Mouse (Mus musculus) hindbrain, embryonic 10.5 days (tissue): ENCODE measurements around the gene Tmem119. TPM values are rescaled to one million over a fixed set of nuclear protein-coding genes. Genes with fewer than 3 reads are reported as not detected.

Source experiments
- DNase-seq: peaks from one replicate; pipeline ENCODE4 v3.0.0-alpha.2; 2017; ENCODE audit warnings: low spot score
- H3K27ac ChIP-seq: fragments of 300-500 bp; sonication (generic); 2 replicates; pipeline ENCODE4 v1.5.1; 2016; ENCODE audit warnings: mild to moderate bottlenecking, moderate library complexity
- H3K27me3 ChIP-seq: fragments of 300-500 bp; sonication (generic); 2 replicates; pipeline ENCODE4 v1.6.1; 2016; ENCODE audit warnings: mild to moderate bottlenecking; ENCODE audit not compliant: poor library complexity, insufficient read depth, severe bottlenecking
- H3K36me3 ChIP-seq: fragments of 300-500 bp; sonication (generic); 2 replicates; pipeline ENCODE4 v1.6.1; 2016; ENCODE audit warnings: mild to moderate bottlenecking, moderate library complexity
- H3K4me1 ChIP-seq: fragments of 300-500 bp; sonication (generic); replicated peaks from 2 replicates; pipeline ENCODE4 v1.6.1; 2016; ENCODE audit warnings: mild to moderate bottlenecking
- H3K4me3 ChIP-seq: fragments of 300-500 bp; sonication (generic); 2 replicates; pipeline ENCODE4 v1.5.1; 2016; ENCODE audit warnings: mild to moderate bottlenecking, moderate library complexity
- H3K9me3 ChIP-seq: fragments of 300-500 bp; sonication (generic); 2 replicates; pipeline ENCODE4 v1.6.1; 2016; ENCODE audit warnings: mild to moderate bottlenecking, moderate library complexity
- WGBS: fragments of 180-500 bp; shearing (Covaris S2); methylation state at CpG from one replicate; pipeline ENCODE4 v1.1.7; 2016; 5-methylcytosine and 5-hydroxymethylcytosine counted together
- polyA plus RNA-seq: library from polyadenylated mRNA; unstranded; fragments of >200 nt; fragmentation: Nextera tagmentation; extraction: Ambion mirVana; gene quantifications from 2 replicates; pipeline ENCODE4 v1.2.1, GENCODE M21; 2016

The Tmem119 gene
- polyA plus RNA-seq, result 34.4 and 46.0 TPM in 2 replicates

- WGBS, result 1% methylated on average over 11 of the region's 11 CpGs
- Histone ChIP-seq H3K36me3 (no peaks in the 10 kb centered on the region), H3K9me3 (no peaks in the 10 kb centered on the region), H3K4me1 (peaks cover 62% of the 10 kb centered on the region), H3K4me3 (peak within 1 kb of the TSS; percentile 44), H3K27me3 (peaks cover 42% of the 10 kb centered on the region), H3K27ac (peak within 1 kb of the TSS; percentile 84)
- peak; percentile 86 for DNase-seq
Observed at GRCm38 (mm10) chr5:113800280-113800679, at the start of gene Tmem119. Gene Tmem119 (minus strand): TSS chr5:113800516.

GRCm38 (mm10) chr5:113847636-113848035, 47.3 kb upstream of the Tmem119 start:
- Histone ChIP-seq H3K4me1 (no peaks in the 10 kb centered on the region; the same call in 1 of the 2 replicates), H3K27ac (no peak overlapping the region), H3K9me3 (no peaks in the 10 kb centered on the region), H3K27me3 (no peaks in the 10 kb centered on the region), H3K4me3 (no peak overlapping the region), H3K36me3 (peaks cover 95% of the 10 kb centered on the region)
- no peak for DNase-seq
- 84% methylated on average over 9 of the region's 9 CpGs for WGBS

GRCm38 (mm10) chr5:113846656-113847055, 46.3 kb upstream of the Tmem119 start:
- Histone ChIP-seq H3K4me3 (no peak overlapping the region), H3K27ac (no peak overlapping the region), H3K9me3 (no peaks in the 10 kb centered on the region), H3K4me1 (no peaks in the 10 kb centered on the region; the same call in 1 of the 2 replicates), H3K36me3 (peaks cover 100% of the 10 kb centered on the region), H3K27me3 (no peaks in the 10 kb centered on the region)
- WGBS, result 90% methylated on average over 8 of the region's 8 CpGs
- DNase-seq, result no peak

GRCm38 (mm10) chr5:113845627-113846026, 45.3 kb upstream of the Tmem119 start:
- H3K27ac ChIP-seq, result no peak overlapping the region
- H3K4me3 ChIP-seq, result no peak overlapping the region
- WGBS, result 91% methylated on average over 8 of the region's 8 CpGs
- H3K4me1 ChIP-seq, result no peaks in the 10 kb centered on the region; the same call in 1 of the 2 replicates
- H3K27me3 ChIP-seq, result no peaks in the 10 kb centered on the region
- no peak for DNase-seq
- H3K36me3 ChIP-seq, result peaks cover 99% of the 10 kb centered on the region
- no peaks in the 10 kb centered on the region for H3K9me3 ChIP-seq

GRCm38 (mm10) chr5:113844721-113845120, 44.4 kb upstream of the Tmem119 start:
- Histone ChIP-seq H3K27me3 (no peaks in the 10 kb centered on the region), H3K27ac (0 out of 2 replicates have a peak overlapping the region, but pooled peaks have one; percentile 18), H3K36me3 (peaks cover 99% of the 10 kb centered on the region), H3K4me3 (no peak overlapping the region), H3K4me1 (no peaks in the 10 kb centered on the region; the same call in 1 of the 2 replicates), H3K9me3 (no peaks in the 10 kb centered on the region)
- peak; percentile 32 for DNase-seq
- WGBS, result 75% methylated on average over 7 of the region's 7 CpGs

- DNase-seq, result no peak
- Histone ChIP-seq H3K9me3 (no peaks in the 10 kb centered on the region), H3K36me3 (peaks cover 95% of the 10 kb centered on the region), H3K27ac (no peak overlapping the region), H3K4me1 (no peaks in the 10 kb centered on the region; the same call in 1 of the 2 replicates), H3K4me3 (no peak overlapping the region), H3K27me3 (no peaks in the 10 kb centered on the region)
- 88% methylated on average over 15 of the region's 15 CpGs for WGBS
Observed at GRCm38 (mm10) chr5:113844106-113844505, 43.8 kb upstream of the Tmem119 start.

GRCm38 (mm10) chr5:113842906-113843305, 42.6 kb upstream of the Tmem119 start:
- peaks cover 87% of the 10 kb centered on the region for H3K36me3 ChIP-seq
- no peak for DNase-seq
- no peaks in the 10 kb centered on the region for H3K9me3 ChIP-seq
- H3K4me3 ChIP-seq, result no peak overlapping the region
- WGBS, result 90% methylated on average over 9 of the region's 9 CpGs
- no peaks in the 10 kb centered on the region; the same call in 1 of the 2 replicates for H3K4me1 ChIP-seq
- no peak overlapping the region for H3K27ac ChIP-seq
- H3K27me3 ChIP-seq, result no peaks in the 10 kb centered on the region

- peaks cover 81% of the 10 kb centered on the region for H3K36me3 ChIP-seq
- H3K9me3 ChIP-seq, result no peaks in the 10 kb centered on the region
- H3K4me3 ChIP-seq, result no peak overlapping the region
- no peaks in the 10 kb centered on the region; the same call in 1 of the 2 replicates for H3K4me1 ChIP-seq
- no peaks in the 10 kb centered on the region for H3K27me3 ChIP-seq
- H3K27ac ChIP-seq, result no peak overlapping the region
- no peak for DNase-seq
- 92% methylated on average over 9 of the region's 9 CpGs for WGBS
Observed at GRCm38 (mm10) chr5:113842244-113842643, 41.9 kb upstream of the Tmem119 start.

- WGBS, result 92% methylated on average over 23 of the region's 23 CpGs
- H3K27me3 ChIP-seq, result no peaks in the 10 kb centered on the region
- H3K4me1 ChIP-seq, result no peaks in the 10 kb centered on the region; the same call in 1 of the 2 replicates
- no peak overlapping the region for H3K4me3 ChIP-seq
- no peaks in the 10 kb centered on the region for H3K9me3 ChIP-seq
- DNase-seq, result no peak
- no peak overlapping the region for H3K27ac ChIP-seq
- H3K36me3 ChIP-seq, result peaks cover 77% of the 10 kb centered on the region
Observed at GRCm38 (mm10) chr5:113841243-113842225, 41.2 kb upstream of the Tmem119 start.

- H3K27me3 ChIP-seq, result no peaks in the 10 kb centered on the region
- WGBS, result 95% methylated on average over 4 of the region's 4 CpGs
- no peak overlapping the region for H3K27ac ChIP-seq
- no peak for DNase-seq
- no peaks in the 10 kb centered on the region; the same call in 1 of the 2 replicates for H3K4me1 ChIP-seq
- peaks cover 66% of the 10 kb centered on the region for H3K36me3 ChIP-seq
- no peaks in the 10 kb centered on the region for H3K9me3 ChIP-seq
- H3K4me3 ChIP-seq, result no peak overlapping the region
Observed at GRCm38 (mm10) chr5:113840443-113840842, 40.1 kb upstream of the Tmem119 start.

- Histone ChIP-seq H3K9me3 (no peaks in the 10 kb centered on the region), H3K4me1 (peaks cover 4% of the 10 kb centered on the region; the same call in 1 of the 2 replicates), H3K4me3 (no peak overlapping the region), H3K27ac (no peak overlapping the region), H3K36me3 (peaks cover 31% of the 10 kb centered on the region), H3K27me3 (no peaks in the 10 kb centered on the region)
- DNase-seq, result no peak
- WGBS, result 89% methylated on average over 10 of the region's 10 CpGs
Observed at GRCm38 (mm10) chr5:113836961-113837360, 36.6 kb upstream of the Tmem119 start.

GRCm38 (mm10) chr5:113833316-113833947, 33.1 kb upstream of the Tmem119 start:
- H3K9me3 ChIP-seq, result no peaks in the 10 kb centered on the region
- no peak overlapping the region for H3K27ac ChIP-seq
- H3K36me3 ChIP-seq, result peaks cover 6% of the 10 kb centered on the region; the same call in 1 of the 2 replicates
- no peak for DNase-seq
- peaks cover 14% of the 10 kb centered on the region for H3K4me1 ChIP-seq
- 74% methylated on average over 16 of the region's 16 CpGs for WGBS
- H3K4me3 ChIP-seq, result no peak overlapping the region
- no peaks in the 10 kb centered on the region for H3K27me3 ChIP-seq
